Mouse (Mus musculus): ENCODE results near the gene Csta1. TPM values are rescaled to one million over a fixed set of nuclear protein-coding genes. Genes with fewer than 3 reads are reported as not detected.

Csta1 gene
- polyA plus RNA-seq, 1 experiment from 2014 or later: not detected

Other genes starting within 250 kb of the Csta1 start
- 5.7 and 5.8 TPM in 2 replicates for gene Parp9, start 192.8 kb downstream of the Csta1 start, polyA plus RNA-seq (2016; fragmentation: Nextera tagmentation; extraction: Ambion mirVana)
- 3.4 and 3.5 TPM in 2 replicates for gene Dtx3l, start 192.1 kb downstream of the Csta1 start, polyA plus RNA-seq (2016; fragmentation: Nextera tagmentation; extraction: Ambion mirVana)
- gene Kpna1, start 152.5 kb downstream of the Csta1 start, polyA plus RNA-seq (2016; fragmentation: Nextera tagmentation; extraction: Ambion mirVana): 52.6 and 53.9 TPM in 2 replicates
- gene Wdr5b, start 90.1 kb downstream of the Csta1 start, polyA plus RNA-seq (2016; fragmentation: Nextera tagmentation; extraction: Ambion mirVana): 3.6 and 4.0 TPM in 2 replicates
- gene Fam162a, start 59.6 kb downstream of the Csta1 start, polyA plus RNA-seq (2016; fragmentation: Nextera tagmentation; extraction: Ambion mirVana): 242 and 259 TPM in 2 replicates
- gene Ccdc58, start 59.6 kb downstream of the Csta1 start, polyA plus RNA-seq (2016; fragmentation: Nextera tagmentation; extraction: Ambion mirVana): 73.2 and 79.9 TPM in 2 replicates
- gene Stfa2l1, start 25.6 kb upstream of the Csta1 start, polyA plus RNA-seq (2016; fragmentation: Nextera tagmentation; extraction: Ambion mirVana): 8.1 and 13.6 TPM in 2 replicates
- gene Gm5483, start 53.0 kb upstream of the Csta1 start, polyA plus RNA-seq (2016; fragmentation: Nextera tagmentation; extraction: Ambion mirVana): 31.9 and 37.4 TPM in 2 replicates
- gene Gm5416, start 79.2 kb upstream of the Csta1 start, polyA plus RNA-seq (2016; fragmentation: Nextera tagmentation; extraction: Ambion mirVana): 0.75 and 0.81 TPM in 2 replicates
- gene 2010005H15Rik, start 90.2 kb upstream of the Csta1 start, polyA plus RNA-seq (2016; fragmentation: Nextera tagmentation; extraction: Ambion mirVana): 1.1 and 1.4 TPM in 2 replicates
- gene Stfa1, start 145.7 kb upstream of the Csta1 start, polyA plus RNA-seq (2016; fragmentation: Nextera tagmentation; extraction: Ambion mirVana): 80.5 and 92.3 TPM in 2 replicates
- gene BC117090, start 203.1 kb upstream of the Csta1 start, polyA plus RNA-seq (2016; fragmentation: Nextera tagmentation; extraction: Ambion mirVana): not detected in 2 replicates
- 74.3 and 86.6 TPM in 2 replicates for gene BC100530, start 236.5 kb upstream of the Csta1 start, polyA plus RNA-seq (2016; fragmentation: Nextera tagmentation; extraction: Ambion mirVana)

Data from liver, embryonic 12.5 days (tissue).